Mouse (Mus musculus): ENCODE measurements at regions not wholly inside any gene's neighbourhood (a gene's known extent, or its start where the extent isn't known, plus 50 kb on each side); places are given as distances from the start of the nearest gene placed in this dataset.
A peak's percentile ranks its signal among the peaks of the same experiment; 100 is the strongest.

DNA sequence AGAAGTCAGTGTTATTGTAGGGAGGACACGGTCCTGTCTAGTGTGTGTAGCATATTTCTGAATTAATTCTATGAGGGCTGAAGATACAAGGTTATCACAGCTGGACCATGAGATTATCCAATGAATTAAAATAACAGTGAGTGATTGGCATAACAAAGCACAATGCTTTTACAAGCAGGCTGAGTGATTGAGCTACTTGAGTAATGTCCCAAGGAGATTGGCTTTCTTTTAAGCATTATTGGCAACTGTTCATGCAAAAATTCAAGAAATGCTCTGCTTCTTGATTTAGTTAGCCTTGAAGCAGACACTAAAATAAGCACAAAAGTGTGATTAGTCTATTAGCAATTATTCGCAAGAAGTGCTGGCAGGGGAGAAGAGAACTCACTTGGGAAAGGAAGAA lies 219.4 kb upstream of the Etaa1 start:
- DNase-seq (ENCODE audit: low spot score) = no peak

DNA sequence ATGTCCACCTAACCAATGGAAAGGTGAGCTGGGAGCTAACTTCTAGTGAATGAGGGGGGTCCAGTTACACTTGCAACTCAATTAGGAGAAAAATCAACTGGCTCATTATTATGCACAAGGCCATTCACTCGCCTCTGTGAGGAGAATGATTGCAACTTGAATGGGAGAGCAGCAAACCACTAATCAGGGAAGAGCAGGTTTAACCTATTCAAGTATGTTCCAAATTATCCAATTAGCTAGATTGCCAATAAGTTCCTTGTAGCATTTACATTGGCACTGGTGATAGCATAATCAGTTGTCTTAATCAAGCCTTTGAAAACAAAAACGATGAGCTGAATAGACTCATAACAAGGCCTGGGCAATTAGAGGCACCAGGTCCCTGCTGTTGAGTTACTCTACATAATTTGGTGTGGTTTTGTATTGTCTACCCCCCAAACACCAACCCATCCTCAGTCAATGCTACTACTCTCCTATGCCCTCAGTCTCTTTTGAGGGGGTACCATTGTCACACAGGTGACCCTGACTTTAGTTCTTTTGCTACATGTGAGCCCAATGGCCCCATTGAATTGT lies 217.6 kb upstream of the Etaa1 start:
- no peak for DNase-seq (ENCODE audit: low spot score)

DNA sequence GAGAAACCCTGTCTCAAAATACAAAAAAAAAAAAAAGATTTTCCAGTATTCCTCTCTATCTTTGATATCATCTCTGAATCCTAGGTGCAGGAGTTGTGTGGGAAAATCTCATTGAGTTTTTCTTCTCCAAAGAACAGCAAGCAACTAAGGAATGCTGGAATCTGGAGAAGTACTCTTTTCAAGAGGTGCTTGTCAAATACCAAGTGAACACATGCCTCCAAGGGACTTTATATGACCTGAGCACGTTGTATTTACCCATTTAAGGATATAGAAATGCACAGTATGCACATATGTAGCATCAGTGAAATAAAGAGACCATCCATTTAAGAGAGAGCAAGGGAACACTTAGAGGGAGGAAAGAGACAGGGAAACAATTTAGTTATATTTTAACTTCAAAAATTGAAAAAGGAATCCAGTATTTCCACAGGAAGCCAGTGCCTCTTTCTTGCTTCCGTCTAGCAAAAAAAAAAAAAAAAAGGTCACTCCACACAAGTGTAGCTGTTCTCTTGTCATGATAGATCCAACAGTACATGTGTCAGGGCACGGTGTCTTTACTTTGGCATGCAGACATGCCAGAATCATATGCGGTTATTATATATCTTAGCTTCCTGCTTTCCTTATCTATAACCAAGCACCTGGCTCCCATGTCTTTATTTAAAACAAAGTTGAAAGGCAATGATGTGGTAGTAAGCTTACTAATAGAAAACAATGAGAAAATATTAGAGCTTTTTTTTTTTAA lies 212.1 kb upstream of the Etaa1 start:
- no peak for DNase-seq (ENCODE audit: low spot score)

DNA sequence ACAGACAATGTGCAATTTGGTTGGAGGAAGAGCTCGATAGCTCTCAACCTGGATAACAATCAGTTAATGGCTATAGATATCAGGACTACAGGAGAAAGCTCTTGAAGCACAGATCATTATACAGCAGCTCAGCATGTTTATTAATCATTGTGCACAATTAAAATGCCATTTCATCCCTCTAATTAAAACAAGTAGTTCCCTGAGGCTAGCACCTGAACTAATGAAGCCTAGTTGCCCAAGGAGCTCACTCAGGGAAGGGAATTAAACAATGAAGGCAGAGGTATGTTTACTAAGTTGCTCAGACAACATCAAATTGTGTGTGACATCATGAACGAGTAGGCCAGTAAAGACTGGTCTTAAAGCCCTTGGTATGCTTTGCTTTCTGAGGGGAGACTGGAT lies 210.3 kb upstream of the Etaa1 start:
- DNase-seq (ENCODE audit: low spot score) = no peak

DNA sequence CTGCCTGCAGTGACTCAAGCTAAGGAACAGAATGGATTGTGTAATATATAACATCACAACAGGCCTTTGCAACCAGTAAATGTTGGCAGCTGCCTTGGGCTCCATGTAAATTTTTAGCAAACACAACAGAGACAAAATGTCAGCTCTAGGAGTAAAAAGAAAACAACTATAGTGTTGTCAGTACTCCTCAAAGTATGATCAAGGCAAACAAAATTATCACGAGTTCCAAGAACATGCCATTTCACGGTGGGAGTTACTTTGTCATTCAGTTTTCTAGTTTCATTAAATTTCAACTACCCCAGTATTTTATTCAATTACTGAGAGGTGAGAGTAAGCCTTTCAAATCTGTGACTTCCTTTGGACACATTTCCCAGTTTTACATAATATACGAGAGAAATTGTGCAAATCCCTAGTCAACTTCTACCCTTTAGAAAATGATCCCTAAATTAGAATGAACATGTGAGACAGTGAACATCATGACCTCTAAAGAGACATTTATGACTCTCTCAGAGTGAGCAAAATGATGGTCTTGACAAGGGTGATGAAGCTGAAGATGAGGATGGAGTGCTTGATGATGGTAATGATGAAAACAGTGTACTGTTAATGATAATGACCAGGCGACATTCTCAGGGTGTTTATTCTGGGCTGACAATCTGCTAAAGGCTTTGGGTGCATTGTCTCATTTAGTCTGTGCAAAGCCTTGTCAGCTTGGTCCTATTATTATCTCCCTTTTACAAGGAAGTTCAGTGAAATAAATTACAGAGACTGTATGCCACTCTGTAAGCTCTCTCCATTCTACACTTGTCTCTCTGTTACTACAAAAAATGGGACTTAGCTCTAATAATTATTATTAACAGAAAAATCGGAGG lies 209.7 kb upstream of the Etaa1 start:
- no peak for DNase-seq (ENCODE audit: low spot score)

DNA sequence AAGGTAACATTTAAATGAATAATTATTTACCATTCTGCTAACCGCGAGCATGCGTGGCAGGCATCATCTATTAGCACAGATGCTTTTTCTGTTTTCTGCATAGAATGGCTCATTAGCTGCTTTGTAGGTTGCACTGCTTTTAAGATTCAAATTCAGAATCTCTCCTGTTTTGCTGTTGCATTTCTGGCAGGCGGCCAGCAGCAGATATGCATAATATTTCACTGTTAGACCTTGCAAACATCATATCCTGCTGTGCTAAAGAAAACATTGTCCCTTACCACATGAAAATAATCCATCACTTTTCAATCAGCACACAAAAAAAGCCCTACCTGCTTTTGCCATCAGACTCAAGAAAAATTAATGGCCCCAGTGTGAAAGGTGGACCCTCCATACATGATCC lies 202.8 kb upstream of the Etaa1 start:
- no peak for DNase-seq (ENCODE audit: low spot score)

DNA sequence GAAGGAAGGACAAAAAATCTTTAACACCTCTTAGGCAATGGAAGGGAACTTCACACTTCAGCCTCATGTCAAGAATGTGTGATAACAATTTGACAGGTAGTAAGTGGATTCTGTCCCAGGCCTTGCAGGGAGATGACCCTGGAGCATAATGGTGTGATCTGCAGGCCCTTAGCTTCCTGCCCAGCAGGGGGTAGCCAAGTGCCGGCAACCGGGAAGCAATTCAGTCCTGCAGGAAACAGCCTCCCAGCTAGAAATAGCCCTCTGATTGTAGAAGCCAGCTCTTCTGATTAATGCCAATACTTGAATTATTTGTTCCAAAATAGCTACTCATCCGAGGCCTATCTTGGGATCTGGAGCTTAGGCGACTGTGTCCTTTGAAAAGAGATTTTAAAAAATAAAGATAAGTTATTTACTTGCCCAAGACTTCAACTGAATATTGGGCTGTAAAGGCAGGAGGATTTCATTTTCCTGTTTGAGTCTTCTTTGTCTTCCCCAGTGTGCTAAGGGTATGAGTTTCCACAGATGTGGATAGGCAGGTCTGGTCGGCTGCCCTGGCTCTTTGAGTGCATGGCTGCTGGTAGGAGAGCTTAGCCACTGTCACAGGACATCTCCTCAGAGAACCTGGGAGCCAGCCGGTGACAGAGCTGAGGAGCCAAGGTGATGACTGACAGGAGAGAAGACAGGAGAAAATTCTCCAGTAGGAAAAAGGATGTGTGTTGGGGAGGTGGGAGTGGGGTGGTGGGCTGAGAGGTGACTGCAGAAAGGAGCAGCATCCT lies 198.3 kb upstream of the Etaa1 start:
- peak; percentile 11 for DNase-seq (ENCODE audit: low spot score)

DNA sequence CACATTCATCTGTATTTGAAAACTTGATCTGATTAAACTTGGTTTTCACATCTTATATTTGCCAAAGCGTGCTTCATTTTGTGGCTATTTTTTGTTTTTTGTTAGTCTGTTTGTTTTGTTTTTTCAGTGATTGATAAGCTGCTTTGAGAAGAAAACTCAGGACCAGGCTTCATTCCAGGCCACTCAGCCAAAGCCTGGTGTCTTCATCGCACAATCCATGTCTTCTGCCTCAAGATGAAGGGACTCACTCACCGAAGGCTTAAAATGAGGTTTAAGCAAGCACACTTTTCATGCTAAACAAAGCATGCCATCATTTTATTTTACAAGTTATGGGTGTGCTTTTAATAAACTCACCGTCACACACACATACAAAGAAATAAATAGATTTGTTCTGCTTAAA lies 197.7 kb upstream of the Etaa1 start:
- no peak for DNase-seq (ENCODE audit: low spot score)

DNA sequence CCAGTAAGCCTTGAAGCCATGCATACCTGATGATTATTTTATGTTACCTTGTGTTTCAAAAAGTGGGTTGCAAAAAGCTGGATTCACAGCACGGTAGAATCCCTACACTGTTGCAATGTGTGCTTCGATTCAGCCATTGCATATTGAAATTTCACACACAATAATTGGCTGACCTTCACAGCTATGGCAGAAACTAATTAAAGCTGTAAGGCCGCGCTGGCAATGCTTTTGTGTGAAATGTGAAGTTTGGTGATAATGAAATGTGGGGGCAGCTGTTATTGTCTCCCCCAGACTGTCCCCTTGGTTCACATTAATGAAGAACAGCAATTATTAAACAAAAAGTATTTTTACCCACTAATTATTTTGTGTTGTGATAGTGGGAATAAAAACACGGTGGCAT lies 173.8 kb upstream of the Etaa1 start:
- no peak for DNase-seq (ENCODE audit: low spot score)

DNA sequence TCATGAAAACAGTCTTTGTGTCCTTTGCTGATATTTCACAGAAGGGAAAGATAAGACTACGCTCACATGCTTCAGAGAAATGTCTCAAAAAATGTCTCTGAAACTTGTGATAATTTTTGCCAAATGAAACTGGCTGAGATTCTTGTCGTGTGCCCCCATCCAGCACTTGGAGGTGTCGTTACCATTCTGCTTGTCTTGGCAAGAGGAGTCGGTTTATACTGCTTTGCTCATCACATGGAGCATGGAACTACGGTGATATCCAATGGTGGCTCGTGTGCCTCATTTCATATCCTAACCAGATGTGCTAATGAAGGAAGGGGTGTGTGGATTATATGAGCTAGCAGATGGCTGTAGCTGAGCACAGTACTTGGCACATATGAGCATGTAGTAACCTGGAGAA lies 169.4 kb upstream of the Etaa1 start:
- DNase-seq (ENCODE audit: low spot score) = no peak

DNA sequence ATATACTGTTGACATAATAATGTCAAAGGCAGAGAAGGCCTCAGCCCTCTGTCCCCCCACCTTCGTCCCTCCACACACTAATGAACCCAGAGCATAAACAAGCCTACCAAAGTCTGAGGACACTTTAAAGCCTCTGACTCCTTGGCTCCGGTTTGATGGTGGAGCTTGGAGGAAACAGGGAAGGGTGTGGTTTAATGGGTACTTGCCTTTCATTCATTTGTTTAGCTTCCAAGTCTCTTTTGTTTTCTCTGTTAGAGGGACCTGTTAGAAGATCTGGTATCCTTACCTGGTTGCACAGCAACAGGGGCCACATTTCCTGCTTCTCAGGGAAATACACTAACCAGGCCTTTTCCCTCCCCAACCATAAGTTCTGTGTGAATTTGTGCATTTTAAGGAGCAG lies 168.9 kb upstream of the Etaa1 start:
- no peak for DNase-seq (ENCODE audit: low spot score)

DNA sequence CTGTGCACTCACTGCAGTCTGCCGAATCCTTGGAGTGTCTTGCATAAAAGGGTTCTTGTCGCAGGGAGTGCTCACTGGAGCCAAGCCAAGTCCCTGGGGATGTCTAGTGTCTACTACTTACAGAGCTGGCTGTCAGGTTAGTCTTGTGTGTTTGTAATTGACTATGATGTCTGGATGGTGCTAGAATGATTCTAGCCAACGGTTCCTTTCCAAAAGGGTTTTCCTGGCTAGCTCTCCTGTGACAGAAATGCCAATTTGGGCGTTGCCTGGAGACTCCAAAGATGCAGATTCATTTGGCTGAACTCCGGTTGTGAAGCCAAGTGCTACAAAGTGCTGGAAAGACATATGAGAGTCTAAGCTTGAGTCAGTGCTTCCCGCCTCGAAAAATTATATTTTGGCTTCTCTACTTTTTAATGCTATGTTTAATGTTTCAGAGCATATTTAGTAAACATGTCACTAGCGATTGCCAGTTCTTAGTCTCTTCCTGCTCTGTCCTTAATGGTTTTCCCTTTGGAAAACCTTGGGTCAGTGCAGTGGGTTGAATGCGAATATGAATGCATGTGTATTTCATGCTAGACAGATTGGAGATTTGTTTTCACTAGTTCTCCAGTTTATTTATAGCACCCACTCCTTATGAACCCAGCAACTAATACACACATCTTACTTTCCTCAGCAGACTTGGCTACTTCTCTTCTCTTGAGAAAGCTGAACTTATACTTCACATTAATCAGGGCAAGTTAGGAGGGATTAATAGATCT lies 162.2 kb upstream of the Etaa1 start:
- peak; percentile 13 for DNase-seq (ENCODE audit: low spot score)

DNA sequence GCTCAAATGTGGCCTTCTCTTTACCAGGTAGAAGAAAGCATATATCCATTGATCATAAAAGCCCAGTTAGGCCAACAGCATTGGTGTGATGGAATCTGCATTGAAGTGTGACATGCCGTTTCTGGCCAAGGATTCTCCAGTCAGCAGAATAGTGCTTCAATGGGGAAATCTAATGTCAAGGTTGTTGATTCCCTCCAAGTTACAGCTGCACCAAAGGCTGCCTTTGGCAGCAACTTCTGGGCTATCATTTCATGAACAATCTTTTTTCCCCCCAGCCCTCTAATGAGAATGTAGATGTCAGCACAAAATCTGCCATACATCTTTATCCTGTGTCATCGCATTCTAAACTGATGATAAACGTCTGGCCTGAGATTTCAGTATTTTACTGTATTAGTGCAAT lies 149.2 kb upstream of the Etaa1 start:
- no peak for DNase-seq (ENCODE audit: low spot score)

DNA sequence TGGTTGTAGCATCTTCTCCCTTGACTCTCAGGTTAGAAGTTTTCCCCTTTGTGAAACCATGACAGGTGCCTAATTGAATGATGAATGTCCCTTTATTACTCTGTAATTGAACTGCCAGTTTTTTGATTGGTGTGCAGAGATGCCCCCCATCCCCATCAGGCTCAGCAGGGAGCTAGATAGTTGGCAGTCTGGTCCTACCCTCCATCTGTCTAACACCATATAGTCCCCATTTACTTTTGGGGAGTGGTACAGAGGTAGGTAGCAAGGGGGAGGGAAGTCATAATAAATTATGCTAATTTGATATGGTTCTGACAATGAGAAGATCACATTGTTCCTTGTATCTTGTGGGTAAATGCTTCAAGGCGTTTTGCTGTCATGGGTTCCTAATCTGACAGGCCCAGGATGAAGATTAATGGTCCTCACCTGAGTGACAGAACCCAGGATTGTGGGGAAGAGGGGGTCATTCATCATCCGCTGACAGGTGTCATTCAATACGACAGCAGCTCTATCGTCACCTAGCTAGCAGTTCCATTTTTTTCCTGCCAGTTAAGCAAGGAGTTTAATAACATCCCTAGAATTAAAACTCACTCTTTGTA lies 122.3 kb upstream of the Etaa1 start:
- DNase-seq (ENCODE audit: low spot score) = no peak

DNA sequence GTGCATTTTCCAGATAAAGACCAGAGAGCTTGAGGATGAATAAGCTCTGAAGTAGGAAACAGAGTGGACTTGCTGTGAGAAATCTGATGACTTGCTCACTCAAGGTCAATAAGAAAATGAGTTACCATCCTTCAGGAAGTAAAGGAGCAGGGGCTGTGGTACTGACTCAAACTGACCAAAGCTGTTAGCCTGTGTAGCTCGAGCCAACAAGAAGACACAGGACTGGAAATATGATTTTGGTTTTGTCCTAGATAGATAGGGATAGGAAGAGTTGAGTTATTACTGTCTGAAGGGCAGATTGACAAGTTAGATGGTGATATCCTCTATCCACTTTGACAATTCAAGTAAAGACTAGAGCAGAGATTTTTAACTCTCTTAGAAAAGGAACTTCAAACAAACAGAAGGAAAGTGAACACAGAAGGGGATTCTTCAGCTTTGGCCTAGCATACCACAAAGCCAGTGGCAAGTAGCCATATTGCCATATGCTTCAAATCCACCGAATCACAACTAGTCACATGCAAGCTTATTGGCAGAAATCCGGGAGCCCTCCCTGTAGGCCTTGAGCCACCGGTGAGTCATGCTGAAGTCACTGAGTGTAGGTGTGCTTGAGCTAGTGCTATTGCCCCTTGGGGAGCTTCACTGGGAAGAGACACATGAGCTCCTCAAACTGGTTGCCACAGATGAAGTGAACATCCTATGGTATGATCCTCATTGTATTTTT lies 117.1 kb upstream of the Etaa1 start:
- DNase-seq (ENCODE audit: low spot score) = no peak

DNA sequence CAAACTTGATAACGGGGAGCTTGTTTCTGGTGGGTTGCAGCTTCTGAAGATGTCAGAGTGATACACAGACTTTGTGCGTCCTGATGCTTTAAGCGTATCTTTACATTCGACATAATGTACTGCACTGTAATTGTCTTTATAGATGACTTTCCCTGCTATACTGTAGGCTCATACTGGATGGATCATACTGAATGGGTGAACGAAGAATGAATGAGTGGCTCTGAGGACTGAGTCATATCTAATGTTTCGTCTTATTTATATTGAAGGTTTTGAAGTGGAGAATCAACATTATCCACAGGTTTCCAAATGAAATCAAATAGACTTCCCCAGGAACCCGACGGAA lies 116.3 kb upstream of the Etaa1 start:
- DNase-seq (ENCODE audit: low spot score) = no peak

DNA sequence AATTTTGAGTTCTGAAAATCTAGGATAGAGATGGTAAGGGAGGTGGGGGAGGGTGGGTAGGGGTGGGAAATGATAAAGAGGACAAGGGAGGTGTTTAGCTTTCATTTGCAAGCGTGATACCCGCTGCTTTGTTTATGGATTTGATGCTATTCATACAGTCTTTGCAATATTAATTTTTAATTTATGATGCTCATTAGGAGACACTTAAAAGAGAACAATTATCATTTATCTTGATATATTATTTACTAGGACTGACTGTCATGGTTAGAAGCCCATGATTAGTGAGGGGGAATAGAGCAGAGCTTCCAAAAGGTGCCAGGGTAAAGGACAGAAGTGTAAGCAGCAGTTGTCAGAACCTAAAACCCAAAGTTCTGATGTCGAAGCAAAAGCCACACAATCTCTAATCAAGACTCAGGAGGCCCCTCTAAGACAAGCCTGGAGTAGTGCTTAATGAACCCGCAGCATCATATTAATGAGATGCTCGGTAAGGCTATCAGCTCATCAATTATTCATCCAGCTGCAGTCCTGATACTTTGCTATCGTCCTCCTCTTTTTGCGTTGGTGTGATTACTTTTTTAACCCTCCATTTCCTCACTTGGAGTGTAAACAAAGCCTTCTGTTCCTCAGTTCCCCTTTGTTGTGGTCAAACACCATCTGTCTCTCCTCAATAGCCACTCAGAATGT lies 115.8 kb upstream of the Etaa1 start:
- no peak for DNase-seq (ENCODE audit: low spot score)

DNA sequence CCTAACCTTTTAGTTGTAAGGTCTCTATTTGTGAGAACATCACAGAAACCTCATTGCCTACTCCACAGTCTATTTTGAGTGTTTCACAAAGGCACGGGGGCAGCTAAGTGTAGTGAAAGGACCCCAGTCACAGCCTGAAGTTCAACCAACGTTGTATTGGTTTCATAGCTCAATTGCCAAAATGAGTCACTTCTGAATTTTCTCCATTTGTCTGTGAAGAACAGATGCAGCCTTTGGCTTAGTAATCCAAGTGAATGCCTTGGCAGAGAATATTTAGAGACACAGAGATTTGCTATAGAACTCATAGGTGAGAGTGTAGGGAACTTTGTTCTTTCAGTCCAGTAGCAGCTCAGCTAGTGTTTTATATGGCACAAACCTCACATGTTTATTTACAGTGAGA lies 114.4 kb upstream of the Etaa1 start:
- DNase-seq (ENCODE audit: low spot score) = no peak

DNA sequence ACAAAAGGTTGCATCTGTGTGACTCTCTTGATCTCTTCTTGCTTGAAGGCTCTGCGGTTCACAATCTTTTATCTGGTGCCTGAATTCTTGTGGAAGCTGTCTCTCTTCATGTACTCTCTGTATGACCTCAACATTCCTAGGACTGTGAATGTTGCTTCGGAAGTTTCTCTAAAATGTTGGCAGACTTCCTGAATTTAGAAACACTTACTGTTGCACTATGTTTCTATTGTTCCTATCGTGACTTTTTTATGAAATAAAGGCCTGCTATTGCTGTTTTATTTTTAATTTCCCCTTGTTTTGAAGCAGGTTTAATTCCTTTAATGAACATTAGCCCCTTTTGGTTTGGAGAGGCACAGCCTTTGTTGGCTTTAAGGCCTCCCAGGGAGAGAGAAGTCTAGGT lies 114.0 kb upstream of the Etaa1 start:
- DNase-seq (ENCODE audit: low spot score) = no peak

DNA sequence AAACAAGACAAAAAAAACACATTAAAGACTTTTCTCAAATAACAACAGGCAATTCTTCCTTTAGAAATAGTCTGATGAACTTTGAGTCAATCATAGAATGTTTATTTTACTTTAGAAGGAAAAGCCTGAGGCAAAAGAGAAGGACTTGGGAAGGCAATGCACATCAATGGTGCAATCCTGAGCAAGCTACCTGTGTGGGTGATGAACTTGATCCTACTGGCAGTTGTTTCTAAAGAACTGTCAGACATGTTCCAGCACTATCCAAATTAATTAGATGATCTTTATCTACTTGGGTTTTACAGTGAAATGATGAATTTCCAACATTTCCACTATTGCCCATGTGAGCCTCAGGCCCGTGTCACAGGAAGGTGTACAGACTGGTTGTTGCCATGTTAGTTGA lies 87.9 kb upstream of the Etaa1 start:
- DNase-seq (ENCODE audit: low spot score) = no peak

Data from gastrocnemius, adult 18-20 months (tissue).